12 mouse cellular contexts compared by ENCODE assay signal in the genomic region with DNA sequence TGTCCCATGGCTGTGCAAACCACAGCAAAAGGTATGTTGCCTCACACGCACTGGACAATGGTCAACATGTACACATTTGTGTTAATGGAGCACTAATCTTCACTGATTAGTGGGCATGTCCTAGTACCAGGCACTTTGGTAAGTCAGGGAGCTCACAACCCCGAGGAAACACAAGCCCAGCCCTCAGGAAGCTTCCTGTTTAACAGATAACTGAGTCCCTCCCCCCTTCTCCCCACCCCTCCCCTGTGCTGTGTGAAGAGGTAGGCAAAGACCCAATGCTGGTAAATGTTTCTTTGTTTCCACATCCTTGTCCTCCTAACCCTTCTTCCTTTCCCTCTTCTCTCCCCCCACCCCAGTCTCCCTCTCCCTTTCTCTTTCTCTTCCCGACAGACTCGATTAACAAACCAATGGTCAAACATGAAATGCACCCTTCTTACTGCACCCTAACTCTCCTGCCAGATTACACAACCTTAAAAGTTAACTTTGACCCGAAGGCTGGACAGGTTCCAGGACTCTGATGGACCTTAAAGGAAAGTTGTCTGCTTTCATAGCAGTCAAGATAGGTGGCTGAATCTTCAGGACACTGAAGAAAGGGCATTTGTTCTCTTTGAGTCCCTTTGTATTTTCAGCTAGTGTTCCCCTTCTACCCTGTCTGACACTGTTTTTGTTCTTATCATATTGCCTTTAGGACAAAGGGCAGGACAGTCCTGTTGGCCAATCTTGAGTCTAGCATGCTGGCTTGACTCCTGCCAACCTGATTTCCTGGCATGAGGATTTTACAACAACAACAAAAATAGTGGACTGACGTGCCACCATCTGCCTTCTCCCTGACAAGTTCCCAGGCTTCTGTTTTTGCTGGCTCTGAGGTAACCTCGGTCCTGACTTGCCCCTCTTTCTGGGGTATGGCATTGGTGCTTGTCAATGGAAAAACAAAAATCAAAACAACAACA. TPM values are rescaled to one million over a fixed set of nuclear protein-coding genes. Genes with fewer than 3 reads are reported as not detected.
A peak's percentile ranks its signal among the peaks of the same experiment; 100 is the strongest.
DNase-seq lines count a peak whose midpoint lies in the region; ATAC-seq and TF ChIP-seq lines count a peak whose summit lies in the region.
"Had no signal": no experiment of that assay in that cellular context is flagged by ENCODE, and none has a peak within 500 bp of the region (broad histone marks: within the 10 kb centered on the region; RNA-seq: fewer than 3 reads in every experiment).

No protein-coding gene starts in this region.

- H3K4me3 ChIP-seq in brown adipose tissue, adult 24 weeks (ENCODE audit: insufficient read depth, low read depth, low read length): no peak overlapping the region
- H3K4me3 ChIP-seq in liver, embryonic 13.5 days (replicated peaks): no peak overlapping the region
- no peak overlapping the region for H3K4me3 ChIP-seq in layer of hippocampus, adult 2 months
- no peak overlapping the region for H3K4me3 ChIP-seq in embryonic facial prominence, embryonic 10.5 days
- H3K4me3 ChIP-seq: heart, embryonic 13.5 days; limb, embryonic 15.5 days had no signal

- TF ChIP-seq CTCF in layer of hippocampus, adult 2 months (conservative IDR thresholded peaks at IDR 0.05): no peak

- peaks cover 6% of the 10 kb centered on the region; the same call in 1 of the 2 replicates for H3K4me1 ChIP-seq in brown adipose tissue, adult 24 weeks (ENCODE audit: control insufficient read depth, insufficient read depth, insufficient read length, low read length)
- H3K4me1 ChIP-seq in liver, embryonic 13.5 days (replicated peaks): peaks cover 24% of the 10 kb centered on the region
- no peaks in the 10 kb centered on the region for H3K4me1 ChIP-seq in embryonic facial prominence, embryonic 10.5 days
- H3K4me1 ChIP-seq: limb, embryonic 15.5 days had no signal

- H3K27ac ChIP-seq in brown adipose tissue, adult 24 weeks (replicated peaks; ENCODE audit: low read depth, low read length): peak overlapping the region; percentile 68
- H3K27ac ChIP-seq in liver, embryonic 13.5 days: no peak overlapping the region
- no peak overlapping the region for H3K27ac ChIP-seq in layer of hippocampus, adult 2 months
- no peak overlapping the region for H3K27ac ChIP-seq in embryonic facial prominence, embryonic 10.5 days (replicated peaks)
- H3K27ac ChIP-seq: heart, embryonic 13.5 days; kidney, postnatal 0 days; limb, embryonic 15.5 days had no signal

- H3K27me3 ChIP-seq in liver, embryonic 13.5 days: 0 out of 2 replicates have a peak, but pooled peaks cover 5% of the 10 kb centered on the region
- H3K27me3 ChIP-seq in embryonic facial prominence, embryonic 10.5 days (replicated peaks; ENCODE audit: low read depth, poor library complexity, severe bottlenecking): no peaks in the 10 kb centered on the region
- H3K27me3 ChIP-seq: heart, embryonic 13.5 days; limb, embryonic 15.5 days had no signal

- DNase-seq in kidney, adult 18-20 months: peak; percentile 72
- DNase-seq in kidney, postnatal 4 days: no peak
- peak; percentile 14 to 30 for DNase-seq in heart, adult 9 months (ENCODE audit: low spot score in 2 of 2)
- no peak for DNase-seq in liver, embryonic 13.5 days
- no peak for DNase-seq in layer of hippocampus, adult 2 months (ENCODE audit: low spot score in 2 of 2)
- no peak for DNase-seq in embryonic facial prominence, embryonic 10.5 days (ENCODE audit: low spot score)
- DNase-seq in frontal cortex, postnatal 25 days (ENCODE audit: low spot score in 2 of 2): no peak
- DNase-seq: right cerebral cortex, adult 18-20 months had no signal

- 0 out of 2 replicates have a peak, but pooled peaks cover 3% of the 10 kb centered on the region for H3K36me3 ChIP-seq in liver, embryonic 13.5 days
- peaks cover 17% of the 10 kb centered on the region for H3K36me3 ChIP-seq in embryonic facial prominence, embryonic 10.5 days (replicated peaks)
- H3K36me3 ChIP-seq: heart, embryonic 13.5 days had no signal

- peak overlapping the region; percentile 8; the same call in 1 of the 2 replicates for H3K4me2 ChIP-seq in liver, embryonic 13.5 days
- H3K4me2 ChIP-seq: heart, embryonic 13.5 days; limb, embryonic 15.5 days had no signal

- peak; percentile 72 for ATAC-seq in liver, embryonic 13.5 days (ENCODE audit: low read depth)

- H3K9ac ChIP-seq in liver, embryonic 13.5 days: no peak overlapping the region
- H3K9ac ChIP-seq: heart, embryonic 13.5 days; limb, embryonic 15.5 days had no signal

- no peaks in the 10 kb centered on the region for H3K9me3 ChIP-seq in liver, embryonic 13.5 days (replicated peaks)
- H3K9me3 ChIP-seq in embryonic facial prominence, embryonic 10.5 days: no peaks in the 10 kb centered on the region
- H3K9me3 ChIP-seq: heart, embryonic 13.5 days; limb, embryonic 15.5 days had no signal

- 21% methylated on average over 7 of the region's 7 CpGs for WGBS in liver, embryonic 13.5 days (ENCODE audit: insufficient replicate concordance)
- 57% methylated on average over 7 of the region's 7 CpGs for WGBS in embryonic facial prominence, embryonic 10.5 days

RNA-seq across cellular contexts. Expression of a gene that starts 13.0 kb away (rescaled TPM):
- polyA plus RNA-seq in brown adipose tissue, adult 24 weeks (2012; ENCODE audit: insufficient read depth, insufficient read length, missing spikeins): 14.7 and 25.2 TPM in 2 replicates
- polyA plus RNA-seq in liver, embryonic 13.5 days (2015; fragmentation: Nextera tagmentation; extraction: Ambion mirVana): 26.7 and 35.1 TPM in 2 replicates
- total RNA-seq in layer of hippocampus, adult 2 months (2021): 10 to 100 TPM; 41.3 to 50.2 TPM
- 23.0 and 25.5 TPM in 2 replicates for polyA plus RNA-seq in embryonic facial prominence, embryonic 10.5 days (2016; fragmentation: Nextera tagmentation; extraction: Ambion mirVana)

Comparison
In these comparisons a context has a peak if more than half of its experiments do, and no peak if none do; other contexts are left out.
1. DNase-seq: peak in kidney, adult 18-20 months (single experiment) and heart, adult 9 months (2 of 2); none in kidney, postnatal 4 days (0 of 2), liver, embryonic 13.5 days (single experiment), layer of hippocampus, adult 2 months (0 of 2), embryonic facial prominence, embryonic 10.5 days (single experiment) and frontal cortex, postnatal 25 days (0 of 2).